Mouse (Mus musculus) activated CD4-positive, CD25-positive, alpha-beta regulatory T cell, adult 9 weeks (primary cell): ENCODE results near the gene Pdilt. TPM values are rescaled to one million over a fixed set of nuclear protein-coding genes. Genes with fewer than 3 reads are reported as not detected.

Experiments used
- polyA plus RNA-seq: library from polyadenylated mRNA; unstranded; fragments of 100-300 nt; shearing (Covaris generic); gene quantifications from one replicate; pipeline ENCODE4 v1.2.1, GENCODE M21; 2017

Pdilt gene
- not detected for polyA plus RNA-seq

GRCm38 (mm10) chr7:119523389-119523788, at the start of gene Pdilt:
Pdilt (minus strand) TSS chr7:119523489.

DNA sequence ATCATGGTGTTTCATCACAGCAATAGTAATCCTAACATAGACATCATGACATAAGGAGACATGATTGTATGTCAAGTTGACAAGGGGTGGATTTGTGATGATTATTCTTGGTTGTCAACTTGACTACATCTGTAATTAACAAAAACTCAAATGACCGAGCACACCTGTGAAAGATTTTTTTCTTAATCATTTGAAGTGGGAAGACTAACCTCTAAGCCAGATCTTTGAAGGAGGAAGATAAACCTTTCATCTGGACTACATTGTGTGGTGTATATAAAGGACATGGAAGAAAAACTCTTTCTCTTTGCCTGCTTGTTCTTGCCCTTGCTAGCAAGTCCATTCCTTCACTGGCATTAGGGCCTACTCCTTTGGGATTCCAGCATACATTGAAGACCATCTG, 30.8 kb upstream of the Pdilt start, which contains the start of gene Acsm2:
Gene Acsm2 (plus strand): TSS at position 301 of the 400 bp plus-strand sequence.

DNA sequence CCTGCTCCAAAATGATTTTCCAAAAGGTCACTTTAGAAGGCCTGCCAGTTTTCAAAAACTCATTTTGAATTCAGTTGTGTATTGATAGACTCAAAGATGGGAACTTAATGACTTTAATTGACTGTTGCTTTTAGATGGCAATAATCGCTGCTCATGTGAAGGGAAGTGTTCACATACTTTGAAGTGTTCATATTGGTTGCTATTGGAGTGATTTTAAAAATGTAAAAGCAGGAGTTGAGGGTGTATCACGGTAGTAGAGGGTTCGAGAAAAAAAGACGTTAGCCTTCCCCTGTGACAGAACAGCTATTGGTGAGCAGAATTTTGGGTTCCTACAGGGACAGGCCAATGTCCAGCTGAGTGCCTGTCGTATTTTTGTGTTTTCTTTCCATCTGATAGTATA, 4.1 kb downstream of the Pdilt start, which contains the start of gene Acsm5:
Gene Acsm5 (plus strand): TSS at position 301 of the 400 bp plus-strand sequence.

DNA sequence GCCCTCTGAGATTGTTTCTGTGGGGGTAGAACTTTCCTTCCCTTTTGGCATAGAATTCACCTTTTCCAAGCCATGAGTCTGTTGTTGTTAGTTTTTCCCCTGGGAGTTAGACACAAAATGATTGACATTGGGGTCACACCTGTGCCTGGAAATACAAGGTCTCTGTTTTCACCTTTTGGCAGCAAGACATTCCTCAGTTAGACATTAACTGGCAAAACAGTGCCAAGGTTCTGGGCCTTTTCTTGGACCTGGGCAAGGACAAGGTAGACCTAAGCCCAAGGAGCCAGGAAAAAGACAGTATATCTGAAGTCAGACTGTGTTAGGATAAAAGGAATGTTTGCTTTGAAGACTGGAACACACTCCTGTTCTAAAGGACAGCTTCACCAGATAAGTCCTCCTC, 44.0 kb downstream of the Pdilt start, which contains the start of gene Umod:
Gene Umod (minus strand): TSS at position 27 of the 400 bp plus-strand sequence.

GRCm38 (mm10) chr7:119459185-119459584, 64.1 kb downstream of the Pdilt start, which contains the start of gene Gp2:
Gp2 (minus strand) TSS chr7:119459285.

Other genes with a start within 250 kb of the Pdilt start
- gene Gp2, start 64.2 kb downstream of the Pdilt start, polyA plus RNA-seq, result not detected
- not detected for gene Umod, start 44.2 kb downstream of the Pdilt start, polyA plus RNA-seq
- not detected for gene Acsm5, start 4.0 kb downstream of the Pdilt start, polyA plus RNA-seq
- not detected for gene Acsm2, start 30.9 kb upstream of the Pdilt start, polyA plus RNA-seq
- not detected for gene Acsm1, start 83.5 kb upstream of the Pdilt start, polyA plus RNA-seq
- gene Acsm4, start 166.5 kb upstream of the Pdilt start, polyA plus RNA-seq, result not detected
- 90.4 TPM for gene Thumpd1, start 197.3 kb upstream of the Pdilt start, polyA plus RNA-seq
- not detected for gene Acsm3, start 237.4 kb upstream of the Pdilt start, polyA plus RNA-seq